Mouse (Mus musculus) small intestine, adult 2 months (tissue): Measurements from ENCODE around the gene Gpc3. TPM values are rescaled to one million over a fixed set of nuclear protein-coding genes. Genes with fewer than 3 reads are reported as not detected.
"Not testable (repeated sequence)": the region's sequence is repeated elsewhere in the genome, so short reads cannot be mapped to it uniquely, and the experiment has no call there.

ENCODE experiments used
- H3K27ac ChIP-seq: fragments of 200-500 bp; 2 replicates; pipeline ENCODE4 v1.5.1; 2012; ENCODE audit warnings: low read depth, low read length, control low read depth, inconsistent platforms; ENCODE audit not compliant: insufficient read depth
- H3K27me3 ChIP-seq: fragments of 200-500 bp; 2 replicates; pipeline ENCODE4 v1.6.1; 2012; ENCODE audit warnings: mild to moderate bottlenecking, moderate library complexity, low read length, inconsistent platforms; ENCODE audit not compliant: control insufficient read depth, insufficient read depth
- H3K36me3 ChIP-seq: fragments of 200-500 bp; 2 replicates; pipeline ENCODE4 v1.6.1; 2012; ENCODE audit warnings: mild to moderate bottlenecking, low read length, control low read depth, inconsistent platforms; ENCODE audit not compliant: control insufficient read depth, insufficient read depth
- H3K4me1 ChIP-seq: fragments of 200-500 bp; 2 replicates; pipeline ENCODE4 v1.6.1; 2012; ENCODE audit warnings: low read length, inconsistent platforms, mixed read lengths; ENCODE audit not compliant: control insufficient read depth, insufficient read depth, insufficient read length
- H3K4me3 ChIP-seq: fragments of 200-500 bp; 2 replicates; pipeline ENCODE4 v1.5.1; 2012; ENCODE audit warnings: low read depth, mild to moderate bottlenecking, control low read depth, inconsistent platforms, low read length, moderate library complexity
- CTCF ChIP-seq: fragments of 200-500 bp; IDR thresholded peaks from 2 replicates; pipeline ENCODE4 v1.5.1; 2012; ENCODE audit warnings: low read depth, mild to moderate bottlenecking, control low read depth, inconsistent platforms, low read length, moderate library complexity, mixed read lengths; ENCODE audit not compliant: insufficient replicate concordance, insufficient read length; ENCODE audit errors: extremely low read depth
- POLR2A ChIP-seq: fragments of 200-500 bp; IDR thresholded peaks from 2 replicates; pipeline ENCODE4 v1.6.1; 2012; ENCODE audit warnings: low read depth, mild to moderate bottlenecking, control low read depth, inconsistent platforms, low read length, moderate library complexity
- WGBS: fragments of 180-500 bp; shearing (Covaris S2); methylation state at CpG from one replicate; pipeline ENCODE4 v1.1.7; 2018; 5-methylcytosine and 5-hydroxymethylcytosine counted together
- polyA plus RNA-seq: library from polyadenylated mRNA; depleted of rRNA; stranded (reverse); fragments of >200 nt; gene quantifications from 2 replicates; pipeline ENCODE4 v1.2.3, GENCODE M21; 2012

The Gpc3 gene
- polyA plus RNA-seq, 1 experiment: 1.6 TPM

- Histone ChIP-seq H3K27me3 (no peaks in the 10 kb centered on the region), H3K36me3 (no peaks in the 10 kb centered on the region), H3K4me1 (no peaks in the 10 kb centered on the region), H3K27ac (no peak overlapping the region), H3K4me3 (no peak overlapping the region)
- WGBS: 75% methylated on average over 4 of the region's 4 CpGs
- TF ChIP-seq POLR2A (no peak), CTCF (no peak)
These were observed 331.7 kb downstream of the Gpc3 start for GRCm38 (mm10) chrX:52282070-52282469.

DNA sequence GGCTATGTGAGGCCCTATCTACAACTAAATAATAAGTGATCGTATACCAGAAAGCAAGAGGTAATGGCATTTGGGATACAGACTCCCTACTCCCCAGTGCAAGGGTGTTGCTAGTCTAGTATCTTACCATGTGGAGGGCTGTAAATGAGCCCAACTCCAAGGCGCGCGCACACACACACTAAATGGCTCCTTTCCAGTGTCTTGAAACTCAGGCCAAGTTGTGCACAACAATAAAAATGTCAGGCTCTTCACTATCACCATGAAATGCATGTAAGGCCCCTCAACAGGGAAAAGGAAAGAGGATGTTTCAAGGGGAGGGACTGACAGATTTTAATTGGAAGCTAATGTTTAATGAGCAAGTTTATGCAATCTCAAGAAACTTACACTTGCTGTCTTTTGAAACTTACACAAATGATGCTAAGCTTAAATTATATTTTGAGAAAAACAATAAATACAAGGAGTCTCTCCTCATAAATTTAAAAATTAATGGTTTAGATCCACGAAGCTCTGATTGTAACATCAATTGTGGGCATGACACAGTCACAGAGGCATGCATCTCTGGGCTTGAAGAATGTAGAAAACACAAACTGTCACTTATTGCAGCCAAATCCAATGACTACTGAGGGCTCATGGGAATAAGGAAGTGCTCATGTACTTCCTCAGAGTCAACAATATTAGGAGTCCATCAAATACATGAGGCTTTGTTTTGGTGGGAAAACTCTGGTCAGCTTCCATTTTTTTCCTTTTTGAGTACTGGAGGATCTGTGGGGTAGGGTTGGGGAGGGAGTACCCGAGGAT, 332.4 kb downstream of the Gpc3 start:
- H3K27ac ChIP-seq: no peak overlapping the region
- no peak overlapping the region for H3K4me3 ChIP-seq
- H3K4me1 ChIP-seq: no peaks in the 10 kb centered on the region
- no peaks in the 10 kb centered on the region for H3K27me3 ChIP-seq
- no peak for TF ChIP-seq POLR2A
- no peak for TF ChIP-seq CTCF
- no peaks in the 10 kb centered on the region for H3K36me3 ChIP-seq
- 87% methylated on average over 6 of the region's 6 CpGs for whole genome bisulfite sequencing

- H3K4me1 ChIP-seq: no peaks in the 10 kb centered on the region
- TF ChIP-seq CTCF (no peak), POLR2A (no peak)
- no peak overlapping the region for H3K4me3 ChIP-seq
- WGBS: 75% methylated on average over 3 of the region's 3 CpGs
- no peak overlapping the region for H3K27ac ChIP-seq
- no peaks in the 10 kb centered on the region for H3K27me3 ChIP-seq
- H3K36me3 ChIP-seq: no peaks in the 10 kb centered on the region
These were observed 334.9 kb downstream of the Gpc3 start for GRCm38 (mm10) chrX:52278687-52279359.

GRCm38 (mm10) chrX:52277599-52277998, 336.2 kb downstream of the Gpc3 start:
- Histone ChIP-seq H3K4me3 (no peak overlapping the region), H3K36me3 (no peaks in the 10 kb centered on the region), H3K27ac (no peak overlapping the region), H3K27me3 (no peaks in the 10 kb centered on the region), H3K4me1 (no peaks in the 10 kb centered on the region)
- WGBS: 38% methylated on average over 1 of the region's 1 CpGs
- TF ChIP-seq CTCF (no peak), POLR2A (no peak)

DNA sequence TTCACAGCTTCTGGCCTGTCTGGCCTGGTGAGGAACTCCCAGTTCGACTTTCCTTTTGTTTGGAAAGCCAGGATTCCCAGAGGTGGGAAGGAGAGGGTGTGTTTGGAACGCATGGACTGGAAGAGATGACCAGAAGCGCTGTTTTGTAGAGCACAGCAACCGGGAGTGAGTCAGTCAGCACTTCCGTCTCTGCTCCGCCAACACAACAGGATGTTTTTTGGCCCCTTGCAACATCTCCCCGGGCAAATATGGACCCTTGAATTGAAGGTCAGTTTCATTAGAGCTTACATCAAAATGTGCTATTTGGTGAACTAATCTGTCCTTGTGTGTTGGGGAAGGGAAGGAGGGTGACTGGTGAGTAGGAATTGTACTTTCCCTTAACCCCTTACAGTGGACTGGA, 340.7 kb downstream of the Gpc3 start:
- TF ChIP-seq CTCF: no peak
- TF ChIP-seq POLR2A: no peak

GRCm38 (mm10) chrX:52261991-52262390, 351.8 kb downstream of the Gpc3 start:
- Histone ChIP-seq H3K4me3 (no peak overlapping the region), H3K27me3 (no peaks in the 10 kb centered on the region), H3K36me3 (no peaks in the 10 kb centered on the region), H3K27ac (no peak overlapping the region), H3K4me1 (peaks cover 2% of the 10 kb centered on the region)
- 81% methylated on average over 11 of the region's 11 CpGs for WGBS
- TF ChIP-seq CTCF (no peak), POLR2A (no peak)

More for the DNA sequence above, 340.7 kb downstream of the Gpc3 start:
- H3K27ac ChIP-seq: no peak overlapping the region
- H3K4me3 ChIP-seq: no peak overlapping the region
- no peaks in the 10 kb centered on the region for H3K36me3 ChIP-seq
- WGBS: 82% methylated on average over 7 of the region's 7 CpGs
- H3K27me3 ChIP-seq: no peaks in the 10 kb centered on the region
- H3K4me1 ChIP-seq: no peaks in the 10 kb centered on the region

- peaks cover 2% of the 10 kb centered on the region for H3K4me1 ChIP-seq
- H3K27me3 ChIP-seq: no peaks in the 10 kb centered on the region
- WGBS: 50% methylated on average over 7 of the region's 7 CpGs
- TF ChIP-seq CTCF (no peak), POLR2A (no peak)
- no peak overlapping the region for H3K4me3 ChIP-seq
- H3K36me3 ChIP-seq: no peaks in the 10 kb centered on the region
- H3K27ac ChIP-seq: no peak overlapping the region
These were observed 352.2 kb downstream of the Gpc3 start for GRCm38 (mm10) chrX:52261546-52261945.

GRCm38 (mm10) chrX:52259771-52260170, 354.0 kb downstream of the Gpc3 start:
- not testable (repeated sequence) for H3K27me3 ChIP-seq, H3K36me3 ChIP-seq, H3K4me3 ChIP-seq, H3K4me1 ChIP-seq, H3K27ac ChIP-seq
- 70% methylated on average over 1 of the region's 1 CpGs for WGBS
